Mouse (Mus musculus): ENCODE results near the gene Mrpl34.
"Not testable (repeated sequence)": the region's sequence is repeated elsewhere in the genome, so short reads cannot be mapped to it uniquely, and the experiment has no call there.

Gene Mrpl34

DNA sequence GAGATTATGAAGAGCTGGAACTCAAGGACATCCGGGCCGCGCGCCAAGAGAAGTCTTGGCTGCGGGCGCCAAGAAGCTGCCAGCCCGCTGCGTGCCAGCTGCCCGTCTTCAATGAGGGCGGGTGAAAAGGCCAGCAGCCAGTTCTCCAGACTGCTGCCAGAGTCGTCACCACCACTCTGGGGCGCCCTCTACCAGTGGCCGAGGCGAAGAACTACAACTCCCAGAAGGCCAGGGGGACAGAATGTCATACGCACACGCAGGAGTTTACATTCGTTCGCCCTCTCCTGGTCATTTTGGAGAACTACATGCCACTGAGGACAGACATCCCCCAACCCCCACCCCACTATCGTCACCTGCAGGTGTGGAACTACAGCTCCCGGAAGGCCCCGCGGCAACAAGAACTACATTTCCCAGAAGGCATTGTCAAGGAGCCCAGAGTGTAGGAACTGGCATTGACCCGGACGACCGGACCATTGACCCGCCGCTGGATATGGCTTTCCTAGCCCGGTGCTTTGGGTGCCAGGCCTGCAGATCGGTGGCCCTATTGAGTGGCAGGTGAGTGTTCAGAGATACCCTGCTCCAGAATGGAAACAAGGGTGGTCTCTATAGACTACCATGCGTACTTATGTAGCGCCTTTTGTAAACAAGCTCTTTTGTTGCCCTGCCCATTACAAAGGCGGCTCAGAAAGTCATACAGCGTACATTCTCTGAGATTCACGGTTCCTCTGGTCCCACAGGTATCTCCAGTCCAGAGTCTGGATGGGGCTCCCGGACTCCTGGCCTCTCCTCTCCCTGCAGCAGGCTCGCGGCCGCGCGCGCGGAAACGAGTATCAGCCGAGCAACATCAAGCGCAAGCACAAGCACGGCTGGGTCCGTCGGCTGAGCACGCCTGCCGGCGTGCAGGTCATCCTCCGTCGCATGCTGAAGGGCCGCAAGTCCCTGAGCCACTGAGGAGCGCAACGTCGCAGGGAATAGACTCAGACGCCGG, at the start of gene Mrpl34:
TSS of gene Mrpl34 (plus strand) at position 447 of the 988 bp plus-strand sequence.
- DNase-seq (ENCODE audit: low read depth), result peak; percentile 100

DNA sequence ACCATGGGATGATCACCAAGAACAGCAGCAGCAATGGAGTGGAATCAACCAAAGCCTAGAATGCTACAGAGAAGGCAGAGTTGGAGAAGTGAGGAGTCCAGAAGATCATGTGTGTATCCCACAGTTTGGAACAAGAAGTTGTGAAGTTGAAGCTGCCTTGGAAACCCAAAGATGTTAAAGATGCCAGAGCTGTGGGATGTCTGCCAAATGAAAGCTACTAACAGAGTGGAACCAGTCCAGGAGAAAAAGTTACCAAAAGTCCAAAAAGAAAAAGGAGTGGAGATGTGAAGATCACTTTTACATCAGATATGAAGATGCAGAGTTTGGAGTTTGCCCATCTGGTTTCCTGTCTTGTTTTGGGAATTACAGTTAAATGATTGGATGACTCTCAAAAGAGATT, 42.6 kb upstream of the Mrpl34 start:
- no peak for DNase-seq (ENCODE audit: low read depth)

GRCm38 (mm10) chr8:71432935-71433334, 31.8 kb upstream of the Mrpl34 start:
- not testable (repeated sequence) for DNase-seq (ENCODE audit: low read depth)

DNA sequence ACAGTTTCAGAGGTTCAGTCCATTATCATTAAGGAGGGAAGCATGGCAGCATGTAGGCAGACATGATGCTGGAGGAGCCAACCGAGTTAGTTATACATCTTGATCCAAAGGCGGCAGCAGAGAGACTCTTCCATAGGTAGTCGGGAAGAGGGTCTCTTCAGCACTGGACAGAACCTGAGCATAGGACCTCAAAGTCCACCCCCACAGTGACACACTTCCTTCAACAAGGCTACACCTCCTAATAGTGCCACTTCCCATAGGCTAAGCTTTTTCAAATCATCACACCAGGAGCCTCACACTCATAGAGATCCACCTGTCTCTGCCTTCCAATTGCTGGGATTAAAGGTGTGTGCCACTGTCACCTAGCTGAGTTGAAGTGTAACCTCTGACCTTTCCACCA, 27.7 kb upstream of the Mrpl34 start:
- DNase-seq (ENCODE audit: low read depth), result no peak

DNA sequence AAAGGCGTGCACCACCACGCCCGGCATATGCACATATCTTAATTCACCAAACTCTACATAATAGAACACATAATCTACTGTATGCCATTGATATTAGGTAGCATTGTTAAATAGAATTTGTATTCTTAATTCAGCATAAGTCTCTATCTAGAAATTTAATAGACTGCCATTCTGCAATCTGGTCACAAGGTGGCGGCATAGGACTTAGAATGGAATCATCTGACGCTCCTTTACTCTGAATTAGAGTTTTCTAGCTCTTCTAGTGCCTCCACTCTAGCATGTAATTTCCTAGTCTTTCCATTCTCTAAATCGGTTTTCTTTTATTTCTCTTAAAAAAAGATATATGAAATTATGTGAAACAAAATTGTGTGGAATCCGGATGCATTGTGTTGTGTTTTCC, 23.4 kb upstream of the Mrpl34 start:
- DNase-seq (ENCODE audit: low read depth), result peak; percentile 60

DNA sequence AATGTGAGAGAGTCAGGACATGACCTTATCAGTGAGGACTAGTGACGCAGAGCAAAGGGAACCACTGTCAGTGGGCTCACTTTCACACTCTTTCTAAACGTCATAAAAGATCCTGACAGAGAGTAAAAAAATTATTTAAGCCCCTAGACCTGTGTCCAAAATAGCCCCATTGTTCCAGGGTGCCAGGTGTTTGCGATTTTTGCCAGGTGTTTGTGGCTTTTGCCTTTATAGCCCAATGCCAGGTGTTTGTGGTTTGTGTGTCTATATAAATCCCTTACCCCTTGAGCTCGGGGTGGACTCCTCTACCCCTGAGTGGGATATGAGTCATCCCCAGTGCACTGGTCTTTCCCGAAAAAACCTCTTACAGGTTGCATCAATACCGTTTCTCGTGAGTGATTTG, 19.7 kb upstream of the Mrpl34 start:
- DNase-seq (ENCODE audit: low read depth), result no peak

DNA sequence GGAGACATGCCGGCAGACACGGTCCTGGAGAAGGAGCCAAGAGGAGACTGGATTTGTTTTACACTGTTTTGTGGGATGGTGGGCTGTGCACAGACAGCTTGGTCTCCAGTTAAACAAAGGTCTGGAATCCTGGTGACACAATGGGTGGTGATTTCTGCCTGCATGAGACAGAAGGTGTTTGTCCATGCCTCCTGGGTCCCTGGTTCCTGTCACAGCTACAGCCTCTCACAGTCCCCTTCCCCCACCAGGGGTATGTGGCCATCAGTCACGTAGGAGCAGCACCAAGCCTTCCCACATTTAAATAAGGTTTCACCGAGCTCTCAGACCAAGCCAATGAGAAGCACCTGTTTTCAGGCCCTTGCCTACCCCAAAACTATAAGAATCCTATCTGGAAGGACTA, 13.4 kb upstream of the Mrpl34 start:
- no peak for DNase-seq (ENCODE audit: low read depth)

- no peak for DNase-seq (ENCODE audit: low read depth)
Observed at GRCm38 (mm10) chr8:71451777-71452176, 13.0 kb upstream of the Mrpl34 start.

GRCm38 (mm10) chr8:71452669-71453068, 12.1 kb upstream of the Mrpl34 start:
- no peak for DNase-seq (ENCODE audit: low read depth)

DNA sequence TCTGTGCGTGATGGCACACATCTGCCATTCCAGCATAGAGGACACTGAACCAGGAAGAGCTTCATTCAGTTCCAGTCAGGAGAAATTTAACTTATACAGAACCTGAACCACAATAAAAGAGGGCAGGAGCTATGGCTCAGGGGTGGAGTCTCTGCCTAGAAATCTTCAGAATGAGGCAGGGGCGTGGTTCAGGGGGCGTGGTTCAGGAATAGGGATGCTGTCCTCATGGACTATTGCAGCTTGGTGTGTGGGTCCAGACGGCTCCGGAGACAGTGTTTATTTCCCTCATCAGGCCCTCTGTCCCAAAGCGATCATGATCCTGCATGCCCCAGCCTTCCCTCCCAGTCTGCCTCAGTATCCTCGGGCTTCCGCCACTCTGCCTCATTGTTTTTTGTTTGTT, 10.1 kb upstream of the Mrpl34 start:
- no peak for DNase-seq (ENCODE audit: low read depth)

GRCm38 (mm10) chr8:71456906-71457305, 7.9 kb upstream of the Mrpl34 start:
- no peak for DNase-seq (ENCODE audit: low read depth)

DNA sequence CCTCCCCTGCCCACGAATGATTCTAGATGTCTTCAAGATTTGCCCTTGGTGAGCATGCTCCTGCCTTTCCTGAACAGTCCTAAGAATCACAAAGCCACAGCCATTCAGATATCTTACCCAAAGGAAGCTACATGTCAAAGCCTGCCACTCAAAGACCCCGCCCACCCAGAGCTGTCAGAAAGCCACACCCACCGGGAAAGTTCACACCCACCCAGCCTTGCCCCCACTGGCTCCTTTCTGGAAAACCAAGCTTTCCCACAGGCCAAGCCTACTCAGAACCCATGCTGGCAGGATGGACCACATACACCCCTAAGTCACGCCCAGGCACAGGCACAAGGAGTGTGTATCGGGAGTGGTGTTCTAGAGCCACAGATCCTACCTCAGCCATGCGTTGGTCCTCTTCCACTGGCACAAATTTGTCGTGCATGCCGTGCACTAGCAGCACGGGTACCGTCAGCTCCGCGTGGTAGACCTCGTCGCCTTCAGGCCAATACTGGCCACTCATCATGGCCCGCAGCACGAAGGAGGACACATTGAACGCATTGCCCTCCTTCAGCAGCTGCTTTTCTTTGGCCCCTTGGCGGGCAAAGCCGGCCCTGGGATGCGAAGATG, 7.0 kb upstream of the Mrpl34 start:
- DNase-seq (ENCODE audit: low read depth), result no peak

- DNase-seq (ENCODE audit: low read depth), result no peak
Observed at GRCm38 (mm10) chr8:71460716-71461115, 4.0 kb upstream of the Mrpl34 start.

DNA sequence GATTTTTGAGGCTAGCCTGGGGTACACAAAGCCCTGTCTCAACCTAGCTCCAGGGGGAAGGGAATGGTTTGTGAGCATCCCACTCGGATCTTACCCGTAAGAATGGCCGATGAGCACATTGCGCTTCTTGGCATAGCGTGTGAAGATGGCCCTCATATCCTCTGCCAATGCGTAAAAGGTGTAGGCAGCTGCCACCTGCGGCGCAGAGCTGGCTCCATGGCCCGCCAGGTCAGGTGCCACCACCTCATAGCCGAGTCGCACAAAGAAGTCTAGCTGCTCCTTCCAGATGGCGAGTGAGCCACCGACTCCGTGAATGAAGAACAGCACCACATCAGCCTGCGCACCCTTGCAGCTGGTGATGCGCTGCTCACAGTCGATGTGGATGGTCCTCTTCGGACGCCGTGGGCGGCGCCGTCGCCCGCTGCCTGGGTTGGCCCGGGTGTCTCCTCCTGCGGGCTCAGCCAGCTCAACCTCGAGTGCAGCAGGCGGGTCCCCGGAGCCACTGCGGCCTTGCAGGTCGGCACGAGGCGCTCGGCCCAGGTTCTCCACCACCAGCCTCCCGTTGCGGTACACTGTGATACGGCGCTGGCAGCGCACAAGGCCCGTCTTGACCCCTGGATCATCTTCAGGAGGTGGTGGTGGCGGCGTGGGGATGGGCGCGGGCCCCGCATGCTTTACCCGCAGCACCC, 3.5 kb upstream of the Mrpl34 start:
- no peak for DNase-seq (ENCODE audit: low read depth)

DNA sequence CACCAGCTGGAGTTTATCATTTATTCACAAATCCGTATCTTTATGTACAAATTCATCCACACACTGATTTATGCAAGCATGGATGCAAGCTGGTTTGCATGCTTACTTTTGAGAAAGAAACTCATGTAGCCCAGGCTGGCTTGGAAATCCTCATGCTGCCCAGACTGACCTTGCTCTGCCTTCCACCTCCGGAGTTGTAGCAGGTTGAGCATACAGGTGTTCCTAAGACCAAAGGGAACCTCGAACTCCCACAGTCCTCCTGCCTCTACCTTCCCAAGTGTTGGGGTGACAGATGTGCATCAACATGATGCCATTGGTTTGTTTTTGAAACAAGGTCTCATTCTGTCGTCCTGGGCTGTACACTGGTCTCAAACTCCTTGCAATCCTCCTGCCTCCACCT, 2.6 kb upstream of the Mrpl34 start:
- no peak for DNase-seq (ENCODE audit: low read depth)

DNA sequence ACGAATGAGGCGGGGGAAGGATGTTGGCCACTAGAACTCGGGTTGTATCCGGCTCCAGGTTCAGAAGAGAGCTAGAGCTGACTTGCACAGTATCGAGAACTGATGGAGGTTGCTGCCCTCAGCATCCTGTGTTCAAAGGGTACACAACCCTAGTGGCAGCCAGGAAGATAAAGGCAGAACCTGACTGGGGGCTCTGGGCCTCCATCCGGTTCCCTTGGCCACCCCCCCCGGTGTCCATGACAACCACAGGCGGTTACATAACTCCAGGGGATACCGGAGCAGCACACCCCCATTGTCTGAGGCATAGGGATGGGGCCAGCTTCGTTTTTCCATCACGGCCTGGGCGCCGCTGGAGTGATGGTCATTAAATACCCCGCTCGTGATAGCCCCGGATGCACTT, 2.0 kb upstream of the Mrpl34 start:
- no peak for DNase-seq (ENCODE audit: low read depth)

GRCm38 (mm10) chr8:71463188-71464033, 1.3 kb upstream of the Mrpl34 start, which contains the start of gene Abhd8:
TSS of gene Abhd8 (minus strand) at chr8:71463655.
- DNase-seq (ENCODE audit: low read depth), result peak; percentile 86

- no peak for DNase-seq (ENCODE audit: low read depth)
Observed at GRCm38 (mm10) chr8:71465733-71466132, 974 bp downstream of the Mrpl34 start.

- DNase-seq (ENCODE audit: low read depth), result no peak
Observed at GRCm38 (mm10) chr8:71466198-71466597, 1.4 kb downstream of the Mrpl34 start.

- no peak for DNase-seq (ENCODE audit: low read depth)
Observed at GRCm38 (mm10) chr8:71467201-71467600, 2.4 kb downstream of the Mrpl34 start.

DNA sequence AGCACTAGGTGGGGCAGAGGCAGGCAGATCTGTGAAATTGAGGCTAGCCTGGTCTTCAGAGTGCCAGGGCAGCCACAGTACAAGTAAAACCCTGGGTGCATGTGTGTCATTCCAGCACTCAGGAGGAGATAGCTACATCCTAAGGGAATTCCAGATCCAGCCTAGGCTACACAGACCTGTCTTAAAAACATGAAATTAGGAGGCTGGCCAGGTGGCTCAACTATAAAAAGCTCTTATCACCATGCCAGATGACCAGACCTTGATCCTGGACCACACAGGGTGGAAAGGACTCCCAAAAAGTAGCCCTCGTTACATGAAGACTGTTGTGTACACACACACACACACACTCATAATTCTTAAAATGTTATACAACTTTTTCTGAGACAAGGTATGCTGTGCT, 3.2 kb downstream of the Mrpl34 start:
- no peak for DNase-seq (ENCODE audit: low read depth)

GRCm38 (mm10) chr8:71468916-71469315, 4.2 kb downstream of the Mrpl34 start, which contains the start of gene Dda1:
TSS of gene Dda1 (plus strand) at chr8:71469199.
- DNase-seq (ENCODE audit: low read depth), result peak; percentile 96

Measured in c-Kit-positive CD71-negative TER-119-negative erythroid progenitor cells, embryonic 14.5 days (primary cell).